Mouse (Mus musculus) layer of hippocampus, adult 8-10 months (tissue): Measurements from ENCODE around the gene Rbm17. TPM values are rescaled to one million over a fixed set of nuclear protein-coding genes. Genes with fewer than 3 reads are reported as not detected.
"Not testable (repeated sequence)": the region's sequence is repeated elsewhere in the genome, so short reads cannot be mapped to it uniquely, and the experiment has no call there.

Experiments used
- DNase-seq, 2 experiments: peaks; one replicate each; pipeline ENCODE4 v3.0.0; 2022; ENCODE audit warnings: low spot score in 2 of 2
- total RNA-seq, 4 experiments: library from RNA; stranded (reverse); gene quantifications; 2 replicates each; pipeline ENCODE4 v1.2.4; 2022

Gene Rbm17
- total RNA-seq, 4 experiments from 2014 or later, result 77.7 to 95.8 (median 87.4) TPM

GRCm38 (mm10) chr2:11546091-11546490, 57.9 kb downstream of the Rbm17 start:
- DNase-seq, result no peak

GRCm38 (mm10) chr2:11545380-11545779, 58.6 kb downstream of the Rbm17 start:
- DNase-seq, result no peak

- no peak for DNase-seq
Observed at GRCm38 (mm10) chr2:11544342-11544741, 59.6 kb downstream of the Rbm17 start.

- DNase-seq, result no peak
Observed at GRCm38 (mm10) chr2:11543158-11543557, 60.8 kb downstream of the Rbm17 start.

GRCm38 (mm10) chr2:11542640-11543039, 61.3 kb downstream of the Rbm17 start:
- DNase-seq, result peak; percentile 40 to 68

GRCm38 (mm10) chr2:11542121-11542520, 61.8 kb downstream of the Rbm17 start:
- no peak for DNase-seq

GRCm38 (mm10) chr2:11541528-11541927, 62.4 kb downstream of the Rbm17 start:
- not testable (repeated sequence) for DNase-seq

GRCm38 (mm10) chr2:11535966-11536365, 68.0 kb downstream of the Rbm17 start:
- no peak for DNase-seq

Other genes with a start within 250 kb of the Rbm17 start
- 10 to 100 TPM; 42.5 to 50.7 (median 45.4) TPM for gene Pfkfb3, start 50.1 kb downstream of the Rbm17 start, total RNA-seq
- not detected for gene Gm17490, start 22.1 kb upstream of the Rbm17 start, total RNA-seq
- gene Il2ra, start 38.7 kb upstream of the Rbm17 start, total RNA-seq, result under 1 TPM in 3 of 4 experiments, not detected in 1; 0.08 to 0.13 (median 0.09) TPM
- 10 to 100 TPM in 2 of 4 experiments, 1 to 10 TPM in 2; 7.1 to 14.0 (median 10.0) TPM for gene Il15ra, start 101.1 kb upstream of the Rbm17 start, total RNA-seq
- 10 to 100 TPM; 68.9 to 94.6 (median 72.0) TPM for gene Fbh1, start 173.4 kb upstream of the Rbm17 start, total RNA-seq
- 10 to 100 TPM; 49.0 to 65.8 (median 61.4) TPM for gene Ankrd16, start 173.7 kb upstream of the Rbm17 start, total RNA-seq